Mouse (Mus musculus): Measurements from ENCODE around the gene Scgb2b7. TPM values are rescaled to one million over a fixed set of nuclear protein-coding genes. Genes with fewer than 3 reads are reported as not detected.
"Not testable (repeated sequence)": the region's sequence is repeated elsewhere in the genome, so short reads cannot be mapped to it uniquely, and the experiment has no call there.

The Scgb2b7 gene
- polyA plus RNA-seq (2015; fragmentation: Nextera tagmentation; extraction: Ambion mirVana) = not detected in 2 replicates

DNA sequence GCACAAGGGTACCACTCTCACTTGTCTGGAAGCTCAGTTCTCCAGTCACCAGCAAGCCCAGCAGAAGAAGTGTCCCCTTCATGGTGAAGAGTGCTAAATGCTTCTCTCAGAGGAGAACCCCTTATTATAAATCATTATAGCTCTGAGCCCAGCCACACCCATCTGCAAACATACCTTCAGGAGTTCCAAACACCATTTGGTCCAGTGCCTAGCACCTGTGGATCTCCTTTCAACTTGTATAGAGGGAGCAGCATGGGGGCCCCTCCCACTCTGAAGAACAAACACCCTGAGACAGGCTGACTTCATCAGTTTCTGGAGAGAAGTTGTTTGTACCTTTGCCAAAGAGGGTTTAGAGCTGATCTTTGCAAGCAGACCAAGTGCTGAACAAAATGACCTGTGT, at the start of gene Scgb2b7:
Scgb2b7 (minus strand) TSS at position 101 of the 400 bp plus-strand sequence.
- not testable (repeated sequence) for H3K27ac ChIP-seq (replicated peaks); H3K36me3 ChIP-seq; H3K27me3 ChIP-seq (replicated peaks); H3K4me3 ChIP-seq; H3K4me2 ChIP-seq; ATAC-seq (ENCODE audit: extremely low read depth, insufficient number of reproducible peaks, low FRiP score, low TSS enrichment); H3K4me1 ChIP-seq; H3K9ac ChIP-seq
- peaks cover 12% of the 10 kb centered on the region; the same call in 1 of the 2 replicates for H3K9me3 ChIP-seq

DNA sequence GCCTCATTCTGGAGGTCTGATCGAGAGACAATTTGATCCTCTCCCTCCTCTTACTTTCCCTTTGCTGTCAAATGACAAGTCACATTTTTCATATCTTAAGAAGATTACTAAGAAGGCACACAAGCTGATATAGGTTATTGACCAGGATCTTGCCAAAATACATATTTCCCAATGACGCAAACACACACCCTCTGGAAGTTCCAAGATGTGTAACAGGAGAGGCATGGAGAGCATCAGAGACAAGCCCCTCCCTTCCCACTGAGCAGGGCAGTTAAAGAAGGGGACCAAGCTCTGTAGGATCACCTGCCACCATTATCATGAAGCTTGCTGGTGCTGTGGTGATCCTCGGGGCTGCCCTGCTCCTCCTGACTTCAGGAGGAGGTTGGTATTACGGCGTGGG, 6.8 kb upstream of the Scgb2b7 start, which contains the start of gene Scgb1b7:
Scgb1b7 (plus strand) TSS at position 301 of the 400 bp plus-strand sequence.
- H3K4me2 ChIP-seq; H3K9me3 ChIP-seq; H3K27ac ChIP-seq (replicated peaks); H3K36me3 ChIP-seq; H3K9ac ChIP-seq; H3K4me3 ChIP-seq; H3K4me1 ChIP-seq; H3K27me3 ChIP-seq (replicated peaks); ATAC-seq (ENCODE audit: extremely low read depth, insufficient number of reproducible peaks, low FRiP score, low TSS enrichment): not testable (repeated sequence)
- 88% methylated on average over 4 of the region's 5 CpGs for WGBS

Other genes starting within 250 kb of the Scgb2b7 start
- not detected in 2 replicates for gene Scgb1b7, start 6.9 kb upstream of the Scgb2b7 start, polyA plus RNA-seq (2015; fragmentation: Nextera tagmentation; extraction: Ambion mirVana)

All from heart, embryonic 13.5 days (tissue).